Comparison of ENCODE assay signal across 9 mouse cellular contexts in the genomic region with DNA sequence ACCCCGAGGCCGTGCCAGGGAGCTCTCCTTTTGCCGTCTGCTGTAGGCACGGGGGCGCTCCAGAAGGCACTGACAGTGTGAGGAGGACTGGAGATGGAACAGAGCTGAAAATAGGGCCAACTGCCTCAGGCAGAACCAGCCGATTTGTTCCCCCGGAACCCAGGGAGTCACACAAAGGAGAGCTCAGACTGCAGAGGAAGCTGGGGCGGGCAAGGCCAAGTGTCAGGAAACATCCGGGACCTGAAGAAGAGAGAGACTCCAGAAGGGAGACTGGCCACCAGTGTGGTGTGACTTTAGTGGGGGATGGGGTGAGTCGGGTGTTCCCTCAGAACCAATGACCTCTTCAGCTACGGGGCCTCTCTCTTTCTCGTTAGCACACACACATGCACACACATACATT. TPM values are rescaled to one million over a fixed set of nuclear protein-coding genes. Genes with fewer than 3 reads are reported as not detected.
DNase-seq lines count a peak whose midpoint lies in the region; ATAC-seq and TF ChIP-seq lines count a peak whose summit lies in the region.
"Had no signal": no experiment of that assay in that cellular context is flagged by ENCODE, and none has a peak within 500 bp of the region (broad histone marks: within the 10 kb centered on the region; RNA-seq: fewer than 3 reads in every experiment).

No protein-coding gene starts in this region.

- no peak overlapping the region for H3K4me2 ChIP-seq in heart, postnatal 0 days (ENCODE audit: low read depth, low read length)
- H3K4me2 ChIP-seq: hindbrain, embryonic 15.5 days had no signal

- no peak for TF ChIP-seq CTCF in kidney, adult 2 months (conservative IDR thresholded peaks at IDR 0.05; ENCODE audit: insufficient read depth, insufficient read length, low read depth, low read length)
- no peak for TF ChIP-seq CTCF in heart, postnatal 0 days (IDR thresholded peaks at IDR 0.05; ENCODE audit: low read depth)

- peak; percentile 69 for DNase-seq in kidney, adult 2 months
- DNase-seq in kidney, adult 18-20 months = no peak
- peak; percentile 22 for DNase-seq in embryo, embryonic 10 days (ENCODE audit: low spot score)
- DNase-seq in heart, postnatal 0 days (ENCODE audit: low spot score) = no peak
- DNase-seq in lung, postnatal 10 days = peak; percentile 64
- DNase-seq in retina, postnatal 1 day = no peak

- TF ChIP-seq EP300 in heart, postnatal 0 days (IDR thresholded peaks at IDR 0.05; ENCODE audit: low read depth) = no peak

- ATAC-seq in heart, postnatal 0 days (ENCODE audit: insufficient read depth, low read depth) = no peak
- ATAC-seq in megakaryocyte-erythroid progenitor cell, adult 5-6 weeks (replicated peaks; ENCODE audit: low FRiP score, low TSS enrichment, poor library complexity, severe bottlenecking) = no peak
- no peak for ATAC-seq in granulocyte monocyte progenitor cell, adult 5-6 weeks (replicated peaks; ENCODE audit: poor library complexity, severe bottlenecking)

- no peak overlapping the region for H3K9ac ChIP-seq in heart, postnatal 0 days (replicated peaks; ENCODE audit: low read depth, low read length)
- H3K9ac ChIP-seq: hindbrain, embryonic 15.5 days had no signal

- H3K9me3 ChIP-seq in heart, postnatal 0 days (replicated peaks; ENCODE audit: control insufficient read depth, low read length) = no peaks in the 10 kb centered on the region
- H3K9me3 ChIP-seq: hindbrain, embryonic 15.5 days had no signal

- TF ChIP-seq POLR2A in kidney, adult 2 months (IDR thresholded peaks at IDR 0.05; ENCODE audit: low read depth, low read length) = no peak

- H3K27me3 ChIP-seq in kidney, adult 2 months (replicated peaks; ENCODE audit: control insufficient read depth, insufficient read depth, low read length) = no peaks in the 10 kb centered on the region
- no peaks in the 10 kb centered on the region for H3K27me3 ChIP-seq in heart, postnatal 0 days (ENCODE audit: control insufficient read depth, insufficient read depth, low read length)
- H3K27me3 ChIP-seq: hindbrain, embryonic 15.5 days had no signal

- no peaks in the 10 kb centered on the region for H3K4me1 ChIP-seq in kidney, adult 2 months (ENCODE audit: control insufficient read depth, insufficient read depth, low read length)
- H3K4me1 ChIP-seq in heart, postnatal 0 days (ENCODE audit: control insufficient read depth, insufficient read depth) = 0 out of 2 replicates have a peak, but pooled peaks cover 7% of the 10 kb centered on the region

- peak overlapping the region; percentile 18; the same call in 1 of the 2 replicates for H3K27ac ChIP-seq in kidney, adult 2 months (ENCODE audit: insufficient read depth, low read depth, low read length)
- 0 out of 2 replicates have a peak overlapping the region, but pooled peaks have one; percentile 3 for H3K27ac ChIP-seq in heart, postnatal 0 days (ENCODE audit: low read depth)
- H3K27ac ChIP-seq: hindbrain, embryonic 15.5 days had no signal

- no peak overlapping the region for H3K4me3 ChIP-seq in kidney, adult 2 months (ENCODE audit: insufficient read depth, low read depth, low read length)
- H3K4me3 ChIP-seq in heart, postnatal 0 days (ENCODE audit: low read depth, low read length) = no peak overlapping the region
- H3K4me3 ChIP-seq: hindbrain, embryonic 15.5 days had no signal

- H3K36me3 ChIP-seq in kidney, adult 2 months (ENCODE audit: control insufficient read depth, insufficient read depth, low read length) = no peaks in the 10 kb centered on the region
- 0 out of 2 replicates have a peak, but pooled peaks cover 6% of the 10 kb centered on the region for H3K36me3 ChIP-seq in heart, postnatal 0 days (replicated peaks; ENCODE audit: control insufficient read depth, insufficient read depth, low read length)

- WGBS in kidney, adult 2 months = 66% methylated on average over 12 of the region's 12 CpGs
- 67% methylated on average over 12 of the region's 12 CpGs for WGBS in heart, postnatal 0 days

RNA-seq across cellular contexts. Expression of gene Tecpr1, which starts 4.1 kb away (rescaled TPM):
- polyA plus RNA-seq in kidney, adult 2 months (2012; rRNA removed) = 35.6 and 36.6 TPM in 2 replicates
- total RNA-seq in heart, postnatal 0 days (2014; rRNA removed; ENCODE audit: low replicate concordance) = 19.2 and 28.3 TPM in 2 replicates
- 11.7 and 13.5 TPM in 2 replicates for polyA plus RNA-seq in heart, postnatal 0 days (2015; fragmentation: Nextera tagmentation; extraction: Ambion mirVana)
- total RNA-seq in megakaryocyte-erythroid progenitor cell, adult 5-6 weeks (2014; fragmentation: Nextera tagmentation) = 3.8 and 9.4 TPM in 2 replicates
- total RNA-seq in megakaryocyte-erythroid progenitor cell, adult 5-6 weeks (2017) = 1.7 and 5.1 TPM in 2 replicates
- total RNA-seq in granulocyte monocyte progenitor cell, adult 5-6 weeks (2014; fragmentation: Nextera tagmentation) = 1.4 and 6.1 TPM in 2 replicates
- 1.1 and 3.3 TPM in 2 replicates for total RNA-seq in granulocyte monocyte progenitor cell, adult 5-6 weeks (2017)

RNA-seq across cellular contexts. Expression of gene Bri3, which starts 24.9 kb away (rescaled TPM):
- polyA plus RNA-seq in kidney, adult 2 months (2012; rRNA removed) = 190 and 242 TPM in 2 replicates
- total RNA-seq in heart, postnatal 0 days (2014; rRNA removed; ENCODE audit: low replicate concordance) = 51.3 and 71.0 TPM in 2 replicates
- polyA plus RNA-seq in heart, postnatal 0 days (2015; fragmentation: Nextera tagmentation; extraction: Ambion mirVana) = 278 and 304 TPM in 2 replicates
- 29.3 and 44.6 TPM in 2 replicates for total RNA-seq in megakaryocyte-erythroid progenitor cell, adult 5-6 weeks (2014; fragmentation: Nextera tagmentation)
- total RNA-seq in megakaryocyte-erythroid progenitor cell, adult 5-6 weeks (2017) = 11.2 and 17.9 TPM in 2 replicates
- 29.1 and 56.1 TPM in 2 replicates for total RNA-seq in granulocyte monocyte progenitor cell, adult 5-6 weeks (2014; fragmentation: Nextera tagmentation)
- 12.2 and 20.2 TPM in 2 replicates for total RNA-seq in granulocyte monocyte progenitor cell, adult 5-6 weeks (2017)

RNA-seq across cellular contexts. Expression of gene Bhlha15, which starts 29.2 kb away (rescaled TPM):
- polyA plus RNA-seq in kidney, adult 2 months (2012; rRNA removed) = 0.14 and 0.24 TPM in 2 replicates
- 0.31 and 0.54 TPM in 2 replicates for total RNA-seq in heart, postnatal 0 days (2014; rRNA removed; ENCODE audit: low replicate concordance)
- polyA plus RNA-seq in heart, postnatal 0 days (2015; fragmentation: Nextera tagmentation; extraction: Ambion mirVana) = 0.04 and 0.08 TPM in 2 replicates
- total RNA-seq in megakaryocyte-erythroid progenitor cell, adult 5-6 weeks (2014; fragmentation: Nextera tagmentation) = not detected in 2 replicates
- 0.05 TPM in 1 of 2 replicates, not detected in the other for total RNA-seq in megakaryocyte-erythroid progenitor cell, adult 5-6 weeks (2017)
- 3.5 and 4.4 TPM in 2 replicates for total RNA-seq in granulocyte monocyte progenitor cell, adult 5-6 weeks (2014; fragmentation: Nextera tagmentation)
- total RNA-seq in granulocyte monocyte progenitor cell, adult 5-6 weeks (2017) = 1.3 and 1.9 TPM in 2 replicates

Comparison
In these comparisons a context has a peak if more than half of its experiments do, and no peak if none do; other contexts are left out.
1. DNase-seq: peak in kidney, adult 2 months (single experiment), embryo, embryonic 10 days (single experiment) and lung, postnatal 10 days (single experiment); none in kidney, adult 18-20 months (single experiment), heart, postnatal 0 days (single experiment) and retina, postnatal 1 day (single experiment).